Comparison of ENCODE assay signal across 9 mouse cellular contexts in the genomic region with DNA sequence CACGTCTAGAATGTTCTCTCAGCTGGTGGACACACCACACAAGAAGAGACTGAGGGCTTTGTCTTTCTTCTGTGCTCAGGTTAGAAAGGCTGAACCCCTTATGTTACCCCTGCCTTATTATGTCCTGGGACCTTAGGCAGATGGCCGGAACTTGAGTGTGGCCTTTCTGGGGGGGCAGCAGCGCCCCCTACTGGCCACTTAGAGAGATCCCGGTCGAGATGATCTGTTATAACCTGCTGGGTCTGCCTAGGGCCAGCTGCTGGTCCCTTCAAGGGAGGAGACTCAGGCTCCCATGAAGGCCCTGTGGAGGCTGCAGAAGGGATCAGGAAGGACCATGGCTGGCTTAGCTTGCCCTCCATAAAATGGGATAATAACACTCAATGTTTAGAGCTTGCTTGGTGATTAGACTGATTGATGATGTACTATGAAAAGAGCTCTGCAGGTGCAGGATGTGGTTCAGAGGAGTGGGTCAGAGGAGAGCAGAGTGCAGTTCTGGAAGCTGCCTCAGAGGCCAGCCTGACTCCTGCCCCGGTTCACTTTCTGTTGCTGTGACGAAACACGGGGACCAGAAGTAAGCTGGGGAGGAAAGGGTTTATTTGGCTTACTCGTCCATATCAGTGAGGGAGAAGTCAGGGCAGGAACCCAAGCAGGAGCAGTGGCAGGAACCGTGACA. TPM values are rescaled to one million over a fixed set of nuclear protein-coding genes. Genes with fewer than 3 reads are reported as not detected.
DNase-seq lines count a peak whose midpoint lies in the region; ATAC-seq and TF ChIP-seq lines count a peak whose summit lies in the region.
"Had no signal": no experiment of that assay in that cellular context is flagged by ENCODE, and none has a peak within 500 bp of the region (broad histone marks: within the 10 kb centered on the region; RNA-seq: fewer than 3 reads in every experiment).

No protein-coding gene starts in this region.

- in situ Hi-C loops in ES-E14 (cut with MboI; ENCODE audit: low sequenced_read_pairs in 2 of 2, unreplicated experiment in 2 of 2) = loop anchor here in 1 of 2 experiments (10.0 kb wide), 1 partner anchor 126 kb away; no protein-coding TSS in a partner anchor

- ATAC-seq in forebrain, embryonic 14.5 days = 0 out of 2 replicates have a peak, but pooled peaks have one; percentile 23
- peak; percentile 83 for ATAC-seq in megakaryocyte, adult 5-6 weeks (ENCODE audit: poor library complexity, severe bottlenecking)

- WGBS in bone marrow, adult 2 months = 16% methylated on average over 10 of the region's 10 CpGs
- WGBS in forebrain, embryonic 14.5 days = 40% methylated on average over 10 of the region's 10 CpGs

- no peak overlapping the region for H3K27ac ChIP-seq in ES-E14 (ENCODE audit: insufficient read depth, low read depth, low read length, poor library complexity, severe bottlenecking)
- H3K27ac ChIP-seq in bone marrow, adult 2 months (ENCODE audit: control insufficient read depth, insufficient read depth, low read depth, low read length, poor library complexity) = no peak overlapping the region
- H3K27ac ChIP-seq in forebrain, embryonic 14.5 days (ENCODE audit: low read depth, low read length) = no peak overlapping the region

- TF ChIP-seq POLR2A in bone marrow, adult 2 months (IDR thresholded peaks at IDR 0.05; ENCODE audit: borderline replicate concordance, control insufficient read depth, low read depth, low read length) = no peak

- no peaks in the 10 kb centered on the region for H3K27me3 ChIP-seq in forebrain, embryonic 14.5 days (replicated peaks; ENCODE audit: control insufficient read depth, insufficient read depth, low read length)

- H3K36me3 ChIP-seq in ES-E14 (ENCODE audit: control insufficient read depth, insufficient read depth, low read length, poor library complexity, severe bottlenecking) = no peaks in the 10 kb centered on the region
- H3K36me3 ChIP-seq in forebrain, embryonic 14.5 days (ENCODE audit: control insufficient read depth, insufficient read depth, low read length) = no peaks in the 10 kb centered on the region

- H3K9ac ChIP-seq in ES-E14 (ENCODE audit: insufficient read depth, low read depth, low read length, poor library complexity, severe bottlenecking) = no peak overlapping the region
- H3K9ac ChIP-seq in forebrain, embryonic 14.5 days (ENCODE audit: low read length) = no peak overlapping the region

- no peaks in the 10 kb centered on the region for H3K4me1 ChIP-seq in ES-E14 (ENCODE audit: control insufficient read depth in 2 of 2, insufficient read depth in 2 of 2, low read length in 2 of 2, poor library complexity in 1 of 2)
- peaks cover 2% of the 10 kb centered on the region for H3K4me1 ChIP-seq in bone marrow, adult 2 months (ENCODE audit: control insufficient read depth, insufficient read depth, low read length)
- peaks cover 7% of the 10 kb centered on the region for H3K4me1 ChIP-seq in forebrain, embryonic 14.5 days (ENCODE audit: control insufficient read depth, insufficient read depth, low read length)

- TF ChIP-seq CTCF in bone marrow, adult 2 months (IDR thresholded peaks at IDR 0.05; ENCODE audit: control insufficient read depth, insufficient read depth, low read length) = peak; percentile 81

- no peaks in the 10 kb centered on the region for H3K9me3 ChIP-seq in ES-E14 (ENCODE audit: control insufficient read depth, insufficient read depth, low read depth, low read length)
- no peaks in the 10 kb centered on the region for H3K9me3 ChIP-seq in forebrain, embryonic 14.5 days (replicated peaks; ENCODE audit: control insufficient read depth, low read length)

- no peak overlapping the region for H3K4me2 ChIP-seq in forebrain, embryonic 14.5 days (ENCODE audit: low read length)

- no peak overlapping the region for H3K4me3 ChIP-seq in ES-E14 (ENCODE audit: insufficient read depth in 1 of 2, low read depth in 1 of 2, low read length in 2 of 2, poor library complexity in 1 of 2, severe bottlenecking in 1 of 2)
- H3K4me3 ChIP-seq in bone marrow, adult 2 months (replicated peaks; ENCODE audit: control insufficient read depth, low read depth, low read length) = no peak overlapping the region
- H3K4me3 ChIP-seq in forebrain, embryonic 14.5 days (ENCODE audit: low read depth, low read length) = no peak overlapping the region
- H3K4me3 ChIP-seq: myocyte had no signal

- intact Hi-C loops in left cerebral cortex, postnatal 36 days (cut with DNase I) = loop anchor here (10.0 kb wide), 1 partner anchor 316 kb away; no protein-coding TSS in a partner anchor

- peak; percentile 32 for DNase-seq in layer of hippocampus, adult 11-12 months (ENCODE audit: low spot score)
- DNase-seq in layer of hippocampus, adult 9-11 months = no peak
- DNase-seq in ES-E14 (ENCODE audit: low read depth, low spot score) = no peak
- peak; percentile 50 for DNase-seq in forebrain, embryonic 14.5 days (ENCODE audit: low spot score)
- no peak for DNase-seq in left cerebral cortex, postnatal 36 days (ENCODE audit: low spot score in 2 of 2)
- no peak for DNase-seq in left cerebral cortex, adult 8-10 months (ENCODE audit: low spot score in 2 of 2)

TF ChIP-seq in ES-E14, 5 proteins besides CTCF, POLR2A, EP300 and RAD21:
- TF ChIP-seq MAFK (IDR thresholded peaks at IDR 0.05; ENCODE audit: insufficient read depth, low read depth, low read length) (no peak), ZC3H11A (IDR thresholded peaks at IDR 0.05; ENCODE audit: borderline replicate concordance, low read depth, low read length) (peak; percentile 42; the same call in 1 of the 2 replicates)
TF ChIP-seq in ES-E14: peak in this region for 1.

RNA-seq across cellular contexts. Expression of gene Cyp11a1, which starts 15.6 kb away (rescaled TPM):
- total RNA-seq in ES-E14 (2012; rRNA removed) = 1.7 and 3.0 TPM in 2 replicates
- 0.86 and 1.6 TPM in 2 replicates for polyA plus RNA-seq in bone marrow, adult 2 months (2011; ENCODE audit: insufficient read depth, insufficient read length, low replicate concordance, missing spikeins)
- polyA plus RNA-seq in forebrain, embryonic 14.5 days (2014; fragmentation: Nextera tagmentation; extraction: Ambion mirVana) = 0.15 and 0.54 TPM in 2 replicates
- 9.2 and 10.5 TPM in 2 replicates for total RNA-seq in megakaryocyte, adult 5-6 weeks (2015)
- total RNA-seq in megakaryocyte, adult 5-6 weeks (2017) = 8.3 and 9.7 TPM in 2 replicates
- 1 to 10 TPM; 3.9 to 5.6 TPM for total RNA-seq in left cerebral cortex, postnatal 36 days (2021)
- total RNA-seq in left cerebral cortex, adult 8-10 months (2022) = 1 to 10 TPM; 1.6 to 5.0 (median 2.9) TPM

RNA-seq across cellular contexts. Expression of gene Sema7a, which starts 50.7 kb away (rescaled TPM):
- total RNA-seq in ES-E14 (2012; rRNA removed) = 7.5 and 9.2 TPM in 2 replicates
- polyA plus RNA-seq in bone marrow, adult 2 months (2011; ENCODE audit: insufficient read depth, insufficient read length, low replicate concordance, missing spikeins) = 2.1 and 3.2 TPM in 2 replicates
- 3.6 and 6.2 TPM in 2 replicates for polyA plus RNA-seq in forebrain, embryonic 14.5 days (2014; fragmentation: Nextera tagmentation; extraction: Ambion mirVana)
- 1.1 and 1.4 TPM in 2 replicates for total RNA-seq in megakaryocyte, adult 5-6 weeks (2015)
- 3.9 and 5.0 TPM in 2 replicates for total RNA-seq in megakaryocyte, adult 5-6 weeks (2017)
- 100 to 1,000 TPM; 130 to 162 TPM for total RNA-seq in left cerebral cortex, postnatal 36 days (2021)
- total RNA-seq in left cerebral cortex, adult 8-10 months (2022) = 100 to 1,000 TPM; 131 to 159 (median 145) TPM

Comparison
In these comparisons a context has a peak if more than half of its experiments do, and no peak if none do; other contexts are left out.
1. DNase-seq: peak in layer of hippocampus, adult 11-12 months (single experiment) and forebrain, embryonic 14.5 days (single experiment); none in layer of hippocampus, adult 9-11 months (single experiment), ES-E14 (single experiment), left cerebral cortex, postnatal 36 days (0 of 2) and left cerebral cortex, adult 8-10 months (0 of 2).
2. RNA of gene Sema7a, which starts 50.7 kb away (total RNA-seq): 130 to 162 TPM in left cerebral cortex, postnatal 36 days and 131 to 159 TPM in left cerebral cortex, adult 8-10 months; 7.5 to 9.2 TPM in ES-E14 and 1.1 to 5.0 TPM in megakaryocyte, adult 5-6 weeks; every median in the first group is over 10 times any median in the second.